Mouse (Mus musculus): ENCODE results near the gene Txnrd1. TPM values are rescaled to one million over a fixed set of nuclear protein-coding genes. Genes with fewer than 3 reads are reported as not detected.
A peak's percentile ranks its signal among the peaks of the same experiment; 100 is the strongest.

Txnrd1 gene
- total RNA-seq, 2 experiments from 2014 or later: 51.8 to 60.5 TPM

DNA sequence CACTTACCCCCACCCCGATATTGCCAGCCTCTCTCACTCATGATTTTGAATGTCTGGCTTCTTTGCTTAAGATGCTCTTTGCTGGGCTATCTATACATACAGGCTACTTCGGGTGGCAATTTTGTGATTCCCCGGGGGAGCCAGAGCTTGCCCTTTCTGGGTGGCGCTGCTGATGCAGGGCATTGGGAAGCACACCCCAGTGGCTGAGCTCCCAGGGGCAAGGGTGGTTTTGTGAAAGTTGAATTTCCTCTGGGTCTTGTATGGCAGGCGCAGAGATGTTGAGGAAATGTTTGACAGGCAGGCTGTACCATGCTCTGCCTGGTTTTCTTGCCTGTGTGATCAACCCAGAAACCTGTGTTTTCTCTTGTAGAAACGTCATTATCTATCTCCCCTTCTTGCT lies 15.1 kb upstream of the Txnrd1 start:
- no peak for DNase-seq

DNA sequence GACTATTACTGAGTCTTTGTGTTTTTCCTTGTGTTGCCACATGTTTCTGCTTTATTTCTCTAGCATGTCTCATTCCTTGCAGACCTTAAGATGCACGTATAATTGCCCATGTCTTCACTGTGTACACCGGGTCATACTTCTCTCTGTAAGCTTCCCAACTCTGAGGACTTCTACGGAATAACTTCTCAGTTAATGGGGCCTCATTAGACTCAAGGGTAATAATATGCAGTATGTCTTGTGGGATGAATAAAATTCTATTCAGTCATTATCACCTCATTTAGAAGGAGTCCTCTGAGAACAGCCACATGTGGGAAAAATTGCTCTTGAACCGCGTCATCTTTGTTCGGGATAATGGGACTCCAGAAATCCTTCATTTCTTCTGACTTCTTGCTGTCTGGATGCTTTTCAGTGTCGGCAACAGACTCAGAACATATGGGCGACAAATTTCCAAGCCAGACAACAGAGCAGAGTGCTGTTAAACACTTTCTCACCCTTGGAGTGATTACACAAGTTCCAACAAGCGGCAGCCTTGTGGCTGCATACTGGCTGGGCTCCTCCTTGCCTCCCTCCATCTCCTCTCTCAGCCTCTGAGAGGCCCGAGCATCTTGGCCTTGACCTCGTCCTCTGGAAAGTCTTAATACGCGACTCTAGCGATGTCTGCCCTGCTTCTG lies 10.5 kb upstream of the Txnrd1 start:
- no peak for DNase-seq

DNA sequence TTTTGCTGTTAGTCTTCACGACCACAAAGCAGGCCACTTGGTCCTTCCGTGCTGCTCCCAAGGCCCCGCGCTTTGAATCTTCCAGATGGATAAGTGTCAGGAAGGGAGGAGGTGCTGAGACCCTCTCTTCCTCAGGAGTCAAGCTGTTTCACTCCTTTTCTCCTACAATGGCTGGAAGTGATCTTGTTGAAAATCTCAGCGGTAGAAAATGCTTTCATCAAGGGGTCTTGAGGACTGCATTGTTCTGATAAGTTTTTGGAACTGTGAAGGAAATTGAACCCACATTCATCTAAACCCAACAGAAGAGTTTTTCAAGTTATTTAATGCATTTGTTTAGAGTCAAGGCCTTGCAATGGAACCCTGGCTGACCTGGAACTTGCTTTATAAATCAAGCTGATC lies 10.0 kb upstream of the Txnrd1 start:
- no peak for DNase-seq

DNA sequence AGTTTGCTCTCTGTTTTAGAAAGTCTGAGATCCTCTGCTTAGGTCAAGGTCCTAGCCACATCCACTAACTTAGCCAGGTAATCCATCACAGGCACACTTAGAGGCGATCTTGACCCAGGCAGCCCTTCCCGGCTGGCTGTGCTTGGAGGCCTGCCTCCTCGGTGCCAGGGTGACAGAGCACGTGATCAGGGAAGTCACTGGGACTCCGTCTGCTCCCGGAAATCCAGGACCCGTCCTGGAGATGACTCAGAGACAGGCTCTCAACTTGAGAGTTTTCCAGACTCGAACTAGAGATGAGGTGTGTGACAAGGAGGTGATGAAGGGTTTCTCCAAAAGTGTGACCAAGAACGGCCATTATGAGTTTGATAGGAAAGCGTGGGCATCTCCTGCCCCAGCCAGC lies 9.2 kb upstream of the Txnrd1 start:
- DNase-seq: no peak

DNA sequence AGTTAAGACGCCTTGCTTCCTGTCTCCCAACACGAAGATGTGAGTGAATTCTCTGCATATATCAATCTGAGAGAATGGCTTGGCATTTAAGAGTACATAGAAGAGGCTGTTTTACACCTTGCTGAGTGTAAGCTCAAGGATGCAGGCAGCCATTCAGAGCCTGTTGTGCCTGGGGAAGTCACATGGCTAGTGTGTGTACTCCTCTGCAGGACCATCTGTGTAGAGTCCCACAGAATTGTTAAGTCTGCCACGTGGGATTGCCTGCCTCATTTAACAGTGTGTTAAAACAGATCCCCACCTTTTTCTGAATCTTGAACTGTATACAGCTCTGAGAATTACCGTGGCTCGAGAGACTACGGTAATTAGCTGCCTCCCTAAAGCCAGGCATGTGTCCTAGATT lies 7.2 kb upstream of the Txnrd1 start:
- no peak for DNase-seq

DNA sequence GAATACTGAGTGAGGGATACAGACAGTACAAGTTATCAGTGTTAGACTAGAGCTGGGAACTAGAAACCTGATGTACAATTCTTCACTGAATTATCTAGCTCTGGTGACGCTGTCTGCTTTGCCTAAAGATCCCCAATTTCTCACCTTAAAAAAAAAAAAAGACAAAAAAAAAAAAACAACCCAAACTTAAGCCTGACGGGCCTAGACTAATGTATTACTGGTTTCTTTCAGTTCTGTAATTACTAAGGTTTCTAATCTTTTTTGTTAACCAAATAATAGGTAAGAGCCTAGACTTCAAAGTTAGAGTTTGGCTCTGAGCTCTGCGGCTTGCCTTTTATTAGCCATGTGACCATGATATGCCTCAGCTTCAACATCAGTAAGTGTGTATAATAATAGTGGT lies 2.1 kb downstream of the Txnrd1 start:
- no peak for DNase-seq

DNA sequence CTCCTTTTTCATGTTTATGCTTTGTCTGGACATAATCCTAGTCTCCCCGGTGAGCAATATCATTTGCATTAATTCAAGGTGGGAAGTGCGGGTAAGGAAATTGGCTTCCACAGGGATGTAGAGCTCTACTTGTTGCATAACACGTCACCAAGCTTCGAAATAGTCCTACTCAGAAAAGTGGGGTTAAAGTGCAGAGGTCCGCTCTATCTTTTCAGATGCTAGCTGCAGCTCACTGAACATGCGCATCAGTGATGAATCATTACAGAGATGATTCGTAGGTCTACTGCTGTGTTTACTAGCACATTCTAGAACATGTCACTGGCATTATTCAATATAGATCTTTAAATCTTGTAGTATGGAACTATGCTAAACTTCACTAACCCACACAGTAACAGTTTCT lies 4.6 kb downstream of the Txnrd1 start:
- DNase-seq: no peak

DNA sequence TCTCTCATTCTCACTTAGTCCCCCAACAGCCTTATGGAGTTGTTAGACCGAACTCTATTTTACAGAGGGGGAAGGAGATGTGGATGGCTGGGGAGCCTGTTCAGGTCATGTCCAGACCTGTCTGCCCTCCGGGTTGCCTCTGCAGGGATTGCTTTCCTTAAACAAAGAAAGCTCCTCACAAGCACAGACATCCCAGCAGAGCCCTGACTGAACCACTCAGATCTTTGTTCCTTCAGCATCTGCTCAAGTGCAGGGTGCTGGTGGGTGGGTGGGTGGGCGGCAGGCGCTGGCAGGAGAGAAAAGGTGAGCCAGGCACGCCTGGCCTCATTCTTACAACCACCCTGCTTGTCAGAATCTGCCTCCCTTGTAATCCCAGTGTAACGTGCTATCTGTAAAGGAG lies 10.3 kb downstream of the Txnrd1 start:
- DNase-seq: no peak

DNA sequence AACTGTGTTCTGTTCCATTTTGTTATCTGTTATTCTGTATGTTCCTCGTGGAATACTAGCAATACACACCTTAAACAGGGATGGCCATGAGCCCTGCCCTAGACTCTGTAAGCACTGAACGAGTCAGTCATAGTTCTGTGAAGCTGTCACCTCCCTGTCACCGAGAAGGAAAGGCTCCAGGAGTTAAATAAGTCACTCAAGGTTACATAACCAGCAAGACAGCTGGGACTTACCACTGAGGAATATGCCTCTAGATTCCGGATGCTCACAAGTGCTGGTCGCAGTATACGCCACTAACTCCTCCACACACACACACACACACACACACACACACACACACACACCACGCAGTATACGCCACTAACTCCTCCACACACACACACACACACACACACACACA lies 11.0 kb downstream of the Txnrd1 start:
- DNase-seq: no peak

DNA sequence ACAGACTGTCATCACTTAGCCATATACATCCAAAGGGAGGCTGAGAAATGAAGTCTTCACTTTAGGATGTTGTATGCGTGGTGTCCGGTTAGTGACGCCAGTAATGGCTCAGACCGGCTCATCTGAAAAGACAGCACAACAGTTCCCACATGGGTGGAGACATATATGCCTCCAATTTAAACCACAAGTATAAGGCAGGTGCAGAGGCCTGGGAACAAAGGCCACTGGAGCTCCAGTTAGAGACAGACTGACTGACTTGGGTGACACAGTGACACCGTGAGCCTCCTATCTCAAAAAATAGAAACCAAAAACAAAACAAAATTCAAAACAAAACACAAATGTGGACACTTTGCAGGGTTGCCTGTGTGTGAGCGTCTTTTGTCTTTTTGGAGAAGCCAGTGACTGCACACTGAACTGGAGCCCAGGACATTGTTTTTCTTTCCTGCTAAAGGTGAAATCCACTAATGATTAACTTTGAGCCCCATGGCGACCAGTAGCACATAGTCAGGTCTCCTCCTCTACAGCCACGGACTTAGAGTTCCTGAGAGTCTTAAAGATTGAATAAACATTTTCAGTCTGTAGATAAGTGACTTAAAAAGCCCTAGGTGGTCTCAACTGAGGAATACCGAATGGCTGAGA lies 14.2 kb downstream of the Txnrd1 start:
- DNase-seq: no peak

DNA sequence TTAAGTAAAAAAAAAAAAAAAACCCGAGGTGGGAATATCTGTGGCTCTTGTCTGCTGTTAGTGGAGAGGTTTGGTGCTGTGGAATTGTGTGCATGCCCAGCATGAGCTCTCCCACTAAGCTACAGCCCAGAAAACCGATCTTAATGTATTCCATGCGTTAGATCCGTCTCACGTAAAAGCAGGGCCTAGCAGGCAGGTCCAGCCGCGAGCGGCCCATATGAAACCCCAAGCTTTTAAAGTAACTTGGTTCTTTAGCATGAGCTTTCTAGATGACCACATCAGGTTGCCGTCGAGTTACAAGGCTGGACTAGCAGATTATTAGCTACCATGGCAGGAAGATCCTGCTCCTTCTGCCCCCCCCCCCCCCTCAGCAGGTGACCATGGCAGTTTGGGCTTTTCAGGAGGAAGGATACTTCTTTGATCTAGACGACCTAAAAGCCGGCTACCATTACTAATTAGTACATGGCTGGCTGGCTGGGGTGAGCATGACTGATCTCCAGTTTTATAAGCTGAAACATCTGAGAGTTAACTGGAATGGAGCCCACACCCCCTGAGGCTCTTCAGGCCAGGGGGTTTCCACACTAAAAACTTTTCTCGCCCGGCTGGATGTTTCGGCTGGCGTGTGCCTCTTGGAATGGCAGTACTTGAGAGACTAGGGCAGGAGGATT lies 16.1 kb downstream of the Txnrd1 start:
- DNase-seq: no peak

DNA sequence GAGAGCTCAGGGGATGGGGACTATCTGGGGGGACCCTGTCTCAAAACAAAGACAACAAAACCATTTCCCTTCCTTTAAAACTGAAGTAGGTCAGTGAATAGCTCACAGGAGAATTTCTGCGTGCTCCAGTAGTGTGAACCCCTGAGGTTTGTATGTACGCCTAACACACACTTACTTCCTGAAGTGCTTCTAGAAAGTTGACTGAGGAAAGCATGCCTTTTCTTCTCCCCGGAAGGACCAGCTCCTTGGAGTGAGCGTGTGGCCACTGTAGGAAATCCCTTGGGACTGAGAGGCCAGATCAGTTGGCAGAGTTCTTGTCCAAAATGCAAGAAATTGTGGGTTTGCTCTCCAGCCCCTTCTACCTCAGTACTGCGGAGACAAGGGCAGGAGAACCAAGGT lies 16.6 kb downstream of the Txnrd1 start:
- no peak for DNase-seq

DNA sequence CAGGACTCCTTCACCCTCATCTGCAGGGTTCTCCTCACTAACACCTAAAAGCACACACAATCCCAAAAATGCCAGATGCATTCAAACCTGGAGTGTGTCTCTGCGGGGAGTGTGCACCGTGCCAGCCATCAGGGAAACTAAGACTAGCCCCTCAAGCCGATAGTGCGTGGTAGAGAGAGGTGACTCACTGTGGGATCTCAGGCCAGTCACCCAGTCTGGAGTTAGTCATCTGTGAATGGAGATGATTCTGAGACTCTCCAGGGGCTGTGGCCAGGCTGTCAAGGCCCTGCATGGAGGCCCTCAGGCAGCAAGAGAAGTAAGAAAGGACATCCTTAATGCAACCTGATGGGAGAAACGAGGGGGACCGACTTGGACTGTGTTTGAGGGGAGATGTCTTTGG lies 18.0 kb downstream of the Txnrd1 start:
- no peak for DNase-seq

DNA sequence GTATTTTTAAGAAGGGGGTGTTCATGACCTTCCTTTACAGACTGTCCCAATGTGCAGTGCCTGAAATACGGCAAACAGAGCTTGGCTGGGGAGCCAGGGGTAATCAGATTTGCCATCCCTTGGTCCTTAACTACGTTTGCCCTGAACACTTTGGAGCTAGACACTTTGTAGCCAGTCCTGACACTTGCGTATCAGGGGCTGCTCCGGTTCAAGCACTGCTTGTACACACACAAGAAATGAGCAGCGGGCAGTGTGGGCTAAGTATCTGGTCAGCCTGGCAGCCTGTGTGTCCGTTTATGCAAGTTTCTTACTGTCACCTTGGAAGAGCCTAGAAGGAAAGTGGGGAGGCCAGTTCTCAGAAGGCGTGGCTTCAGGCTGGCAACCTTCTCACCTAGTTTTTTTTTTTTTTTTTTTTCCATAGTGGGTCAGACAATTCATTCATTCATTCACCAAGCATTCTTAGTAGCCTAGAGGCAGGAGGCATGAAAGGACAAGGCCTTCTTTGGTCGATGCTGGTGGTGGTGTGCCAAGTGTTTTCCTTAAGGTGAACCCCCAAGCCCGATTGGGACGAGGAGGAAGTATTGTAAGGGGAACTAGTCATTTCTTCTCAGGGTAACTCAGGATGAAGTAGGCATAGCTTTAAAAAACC lies 24.4 kb downstream of the Txnrd1 start:
- DNase-seq: no peak

DNA sequence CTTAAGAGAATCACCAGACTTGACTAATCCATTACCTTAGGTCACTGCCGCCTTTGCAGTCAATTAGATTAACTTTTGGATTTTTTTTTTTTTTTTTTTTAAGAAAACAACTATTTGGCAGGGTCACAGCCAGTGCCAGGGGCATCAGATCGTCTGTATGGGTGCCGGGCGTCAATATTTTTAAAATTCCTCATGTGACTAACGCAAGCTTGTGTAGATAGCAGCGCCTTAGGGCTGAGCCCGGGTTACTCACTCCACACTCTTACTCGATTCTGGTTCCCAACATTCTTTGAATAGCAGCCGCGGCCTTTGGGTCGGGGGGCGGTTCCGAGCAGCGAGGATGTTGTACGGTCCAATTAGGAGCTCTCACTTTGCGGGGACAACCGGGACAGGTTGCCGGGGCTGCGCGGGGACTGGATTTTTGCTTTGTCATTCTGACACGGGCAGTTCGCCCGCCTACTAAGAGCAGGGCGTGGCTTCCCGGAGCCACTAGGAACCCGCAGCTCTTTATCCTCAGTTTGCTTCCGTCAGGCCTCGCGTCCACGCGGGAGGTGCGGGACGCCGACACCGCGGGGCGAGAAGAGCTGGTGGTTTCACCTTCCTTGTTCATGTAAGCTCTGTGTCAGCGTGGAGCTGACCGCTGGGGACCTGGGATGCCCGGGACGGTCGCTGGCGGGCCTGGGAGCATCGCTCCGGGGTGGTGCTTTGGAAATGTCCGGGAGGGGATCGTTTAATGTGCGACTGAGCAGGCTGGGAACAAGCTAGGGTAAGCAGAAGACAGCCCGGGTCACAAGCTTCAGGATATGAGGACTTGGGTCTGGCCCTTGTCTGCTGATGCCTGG lies 25.2 kb downstream of the Txnrd1 start:
- peak; percentile 93 for DNase-seq

DNA sequence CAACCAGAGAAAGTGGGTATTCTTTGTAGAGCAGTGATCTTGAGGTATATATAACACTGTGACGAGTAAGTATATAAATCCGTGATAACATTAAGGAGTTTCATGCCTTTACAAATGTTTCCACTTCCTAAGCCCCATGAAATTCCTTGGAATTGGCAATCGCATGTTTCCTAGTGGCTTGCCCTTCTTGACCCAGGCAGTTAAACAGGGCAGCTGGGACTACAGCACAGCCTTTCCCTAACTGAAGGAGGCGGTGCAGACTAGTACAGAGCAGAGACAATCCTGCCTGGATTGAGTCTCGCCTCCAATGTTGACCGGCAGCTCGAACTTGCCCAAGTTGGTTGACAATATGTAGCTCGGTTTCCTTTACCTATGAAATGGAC lies 25.8 kb downstream of the Txnrd1 start:
- DNase-seq: peak; percentile 45

DNA sequence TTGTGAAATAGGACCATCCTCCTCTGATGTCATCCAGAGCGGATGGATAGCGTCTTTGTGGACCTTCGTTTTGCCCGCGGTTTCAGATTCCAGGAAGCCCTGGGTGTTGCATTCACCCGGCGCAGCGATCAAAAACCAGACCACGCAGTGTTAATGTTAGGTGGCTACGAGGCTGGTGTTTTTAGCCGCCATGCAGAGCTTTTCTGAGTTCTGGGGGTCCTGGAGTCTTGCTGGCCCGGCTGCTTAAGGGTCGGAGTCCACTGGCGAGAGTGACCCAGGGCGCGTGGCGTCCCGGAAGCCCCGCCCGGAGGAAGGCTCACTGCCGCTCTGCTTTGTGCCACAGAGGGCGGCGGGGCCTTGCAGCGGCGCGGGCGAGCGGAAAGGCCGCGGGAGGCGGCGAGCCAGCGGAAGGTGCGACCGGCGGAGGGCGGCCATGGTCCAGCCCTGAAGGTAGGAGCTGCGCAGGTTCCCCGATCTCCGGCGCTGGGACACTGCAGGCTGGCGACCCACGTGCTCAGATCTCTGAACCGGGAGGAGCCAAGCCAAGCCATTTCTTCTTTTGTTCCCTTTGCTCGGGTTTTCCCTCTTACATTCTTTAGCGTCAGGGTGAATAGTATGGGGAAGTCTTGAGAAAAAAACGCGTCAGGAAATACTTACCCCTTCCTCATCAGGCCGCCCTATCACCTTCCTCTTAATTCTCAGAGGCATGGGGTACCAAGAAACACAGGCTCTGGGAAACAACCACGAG lies 26.6 kb downstream of the Txnrd1 start:
- DNase-seq: peak; percentile 73

DNA sequence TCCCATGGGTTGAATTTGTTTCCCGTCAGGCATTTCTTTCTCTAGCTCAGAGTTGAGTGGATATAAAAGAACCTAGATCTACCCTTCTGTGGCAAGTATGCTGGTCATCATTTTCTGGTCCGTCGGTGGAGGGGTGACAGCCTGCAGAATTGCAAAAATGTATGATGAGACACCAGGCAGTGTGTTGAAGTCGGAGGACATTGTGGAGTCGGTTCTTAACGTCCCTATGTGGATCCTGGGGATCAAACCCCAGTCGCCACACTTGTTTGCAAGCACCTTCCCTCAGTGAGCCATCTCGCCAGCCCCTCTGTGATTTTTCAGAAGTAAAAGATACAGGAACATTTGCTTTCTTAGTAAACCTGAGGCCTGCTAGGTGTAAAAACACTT lies 27.2 kb downstream of the Txnrd1 start:
- DNase-seq: no peak

DNA sequence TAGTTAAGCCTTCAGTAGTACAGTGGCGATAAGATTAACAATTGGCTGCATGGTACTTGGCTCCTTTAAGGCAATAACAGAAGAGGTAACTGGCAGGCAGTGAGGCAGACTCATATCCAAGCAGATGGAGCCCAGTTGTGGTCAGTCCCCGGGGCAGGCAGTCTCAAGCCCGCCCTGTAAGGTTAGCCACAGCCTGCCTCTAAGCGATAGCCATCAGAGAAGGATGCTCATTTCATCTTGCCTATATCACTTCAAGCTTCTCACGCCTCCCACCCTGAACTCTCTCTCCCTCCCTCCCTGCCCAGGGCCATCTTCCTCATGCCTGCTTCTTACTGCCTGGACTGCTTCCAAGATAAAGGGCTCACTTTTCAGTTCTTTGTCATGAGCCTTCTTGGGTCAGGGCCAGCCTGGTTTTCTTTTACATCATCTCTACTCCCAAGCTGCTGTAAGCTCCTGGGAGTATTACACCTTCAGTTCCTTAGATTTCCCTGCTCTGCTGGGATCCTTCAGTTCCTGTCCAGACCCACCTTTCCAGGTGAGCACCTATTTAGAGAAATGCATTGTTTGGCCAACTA lies 29.4 kb downstream of the Txnrd1 start:
- no peak for DNase-seq

DNA sequence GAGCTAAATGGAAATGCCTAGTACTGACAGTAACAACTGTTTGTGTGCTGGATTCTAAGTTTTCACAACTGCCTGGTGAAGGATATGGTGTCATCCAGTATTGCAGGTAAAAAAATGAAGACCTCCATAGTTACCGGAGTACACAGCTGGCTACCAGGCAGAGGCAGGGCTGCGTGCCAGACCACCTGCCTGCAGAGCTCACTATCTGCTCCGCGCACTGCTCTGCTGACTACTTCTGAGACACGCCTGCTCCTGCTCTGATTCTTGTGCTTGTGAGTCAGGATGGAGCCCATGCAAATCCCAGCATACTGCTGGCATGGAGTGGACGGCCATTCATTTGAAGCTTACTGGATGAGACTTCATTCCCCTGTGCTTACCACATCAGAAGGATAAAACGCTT lies 30.1 kb downstream of the Txnrd1 start:
- no peak for DNase-seq

DNA sequence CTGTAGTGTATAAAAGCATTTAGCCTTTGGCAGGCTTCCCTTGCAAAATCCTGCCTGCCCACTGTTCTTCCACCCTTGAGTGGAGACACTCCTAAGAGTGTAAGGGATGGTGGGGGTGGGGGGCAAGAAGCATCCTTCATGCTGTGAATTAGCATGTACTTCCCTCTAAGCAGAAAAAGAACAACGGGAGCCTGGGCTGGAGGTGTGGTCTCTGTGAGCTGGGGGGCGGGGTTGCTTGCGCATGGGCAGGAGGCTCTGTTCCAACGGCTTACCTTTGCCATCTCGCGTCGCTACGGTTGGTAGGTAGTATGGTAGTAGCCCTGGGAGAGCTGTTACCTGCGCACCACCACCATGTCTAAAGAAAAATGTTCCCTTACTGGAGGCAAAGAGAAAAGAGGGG lies 32.6 kb downstream of the Txnrd1 start, which contains the start of gene Eid3:
Gene Eid3, plus strand, starts transcription at position 271 of the 400 bp plus-strand sequence.
- no peak for DNase-seq

DNA sequence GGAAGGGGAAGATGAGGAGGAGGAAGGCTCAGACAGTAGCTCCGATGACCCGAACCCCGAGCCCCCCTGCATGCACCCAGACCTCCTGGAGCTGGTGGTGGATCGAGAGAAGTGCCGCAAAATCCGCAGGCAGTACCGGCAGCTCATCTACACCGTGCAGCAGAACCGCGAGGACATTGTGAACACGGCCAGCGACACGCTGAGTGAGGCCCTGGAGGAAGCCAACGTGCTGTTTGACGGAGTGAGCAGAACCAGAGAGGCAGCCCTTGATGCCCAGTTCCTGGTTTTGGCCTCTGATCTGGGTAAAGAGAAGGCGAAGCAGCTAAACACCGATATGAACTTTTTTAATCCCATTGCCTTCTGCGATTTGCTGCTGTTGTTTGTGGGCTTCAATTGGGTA lies 33.1 kb downstream of the Txnrd1 start:
- no peak for DNase-seq
